Mouse (Mus musculus) heart, embryonic 13.5 days (tissue): ENCODE data around the gene Atm. TPM values are rescaled to one million over a fixed set of nuclear protein-coding genes. Genes with fewer than 3 reads are reported as not detected.

Experiments
- microRNA-seq: library from miRNA; unstranded; fragments of <30 nt; microRNA quantifications from one replicate; pipeline ENCODE4, GENCODE M21; 2016
- polyA plus RNA-seq: library from polyadenylated mRNA; unstranded; fragments of >200 nt; fragmentation: Nextera tagmentation; extraction: Ambion mirVana; gene quantifications from 2 replicates; pipeline ENCODE4 v1.2.1, GENCODE M21; 2015

The Atm gene
- polyA plus RNA-seq, 1 experiment from 2014 or later = 6.0 TPM

Small RNA genes within 50 kb of the gene (microRNA-seq; reads per million reads assigned to microRNA genes)
- not detected for gene Mir130c

Other genes starting within 250 kb of the Atm start
- gene Exph5, start 235.1 kb downstream of the Atm start, polyA plus RNA-seq = 0.23 and 0.51 TPM in 2 replicates
- gene Kdelc2, start 152.7 kb downstream of the Atm start, polyA plus RNA-seq = 21.0 and 21.6 TPM in 2 replicates
- gene 4930550C14Rik, start 134.4 kb downstream of the Atm start, polyA plus RNA-seq = 0.36 and 0.41 TPM in 2 replicates
- gene Npat, start 307 bp upstream of the Atm start, polyA plus RNA-seq = 11.9 and 12.4 TPM in 2 replicates
- 172 and 183 TPM in 2 replicates for gene Acat1, start 73.6 kb upstream of the Atm start, polyA plus RNA-seq
- gene Cul5, start 133.3 kb upstream of the Atm start, polyA plus RNA-seq = 21.4 and 26.2 TPM in 2 replicates
- gene Rab39, start 169.5 kb upstream of the Atm start, polyA plus RNA-seq = 0.36 TPM in 2 replicates
- 0.68 and 0.75 TPM in 2 replicates for gene Slc35f2, start 234.8 kb upstream of the Atm start, polyA plus RNA-seq